Mouse (Mus musculus): ENCODE results near the gene Ikzf2. TPM values are rescaled to one million over a fixed set of nuclear protein-coding genes. Genes with fewer than 3 reads are reported as not detected.

The Ikzf2 gene
- polyA plus RNA-seq, 1 experiment: 0.19 TPM

- H3K27me3 ChIP-seq (ENCODE audit: control insufficient read depth, insufficient read depth, low read length): no peaks in the 10 kb centered on the region
- H3K27ac ChIP-seq (ENCODE audit: control insufficient read depth, insufficient read depth, low read depth, low read length): no peak overlapping the region
- H3K4me1 ChIP-seq (ENCODE audit: control insufficient read depth, insufficient read depth, low read length): no peaks in the 10 kb centered on the region
- H3K4me3 ChIP-seq (ENCODE audit: control insufficient read depth, low read depth, low read length): no peak overlapping the region
- H3K36me3 ChIP-seq (ENCODE audit: control insufficient read depth, insufficient read depth, low read length): no peaks in the 10 kb centered on the region
- TF ChIP-seq POLR2A (IDR thresholded peaks at IDR 0.05; ENCODE audit: control insufficient read depth, low read depth, low read length) (no peak), CTCF (IDR thresholded peaks at IDR 0.05; ENCODE audit: control insufficient read depth, insufficient read depth, insufficient replicate concordance, low read depth, low read length) (no peak)
Observed at GRCm38 (mm10) chr1:69498862-69499306, 188.2 kb downstream of the Ikzf2 start.

- no peak overlapping the region for H3K4me3 ChIP-seq (ENCODE audit: control insufficient read depth, low read depth, low read length)
- TF ChIP-seq POLR2A (IDR thresholded peaks at IDR 0.05; ENCODE audit: control insufficient read depth, low read depth, low read length): no peak
- no peak for TF ChIP-seq CTCF (IDR thresholded peaks at IDR 0.05; ENCODE audit: control insufficient read depth, insufficient read depth, insufficient replicate concordance, low read depth, low read length)
Observed at GRCm38 (mm10) chr1:69496055-69496454, 191.0 kb downstream of the Ikzf2 start.

GRCm38 (mm10) chr1:69493309-69494047, 193.6 kb downstream of the Ikzf2 start:
- Histone ChIP-seq H3K4me3 (ENCODE audit: control insufficient read depth, low read depth, low read length) (no peak overlapping the region), H3K27me3 (ENCODE audit: control insufficient read depth, insufficient read depth, low read length) (no peaks in the 10 kb centered on the region), H3K36me3 (ENCODE audit: control insufficient read depth, insufficient read depth, low read length) (no peaks in the 10 kb centered on the region), H3K4me1 (ENCODE audit: control insufficient read depth, insufficient read depth, low read length) (no peaks in the 10 kb centered on the region), H3K27ac (ENCODE audit: control insufficient read depth, insufficient read depth, low read depth, low read length) (no peak overlapping the region)
- TF ChIP-seq POLR2A (IDR thresholded peaks at IDR 0.05; ENCODE audit: control insufficient read depth, low read depth, low read length) (no peak), CTCF (IDR thresholded peaks at IDR 0.05; ENCODE audit: control insufficient read depth, insufficient read depth, insufficient replicate concordance, low read depth, low read length) (no peak)

More at GRCm38 (mm10) chr1:69496055-69496454, 191.0 kb downstream of the Ikzf2 start:
- Histone ChIP-seq H3K27me3 (ENCODE audit: control insufficient read depth, insufficient read depth, low read length) (no peaks in the 10 kb centered on the region), H3K4me1 (ENCODE audit: control insufficient read depth, insufficient read depth, low read length) (no peaks in the 10 kb centered on the region), H3K36me3 (ENCODE audit: control insufficient read depth, insufficient read depth, low read length) (no peaks in the 10 kb centered on the region), H3K27ac (ENCODE audit: control insufficient read depth, insufficient read depth, low read depth, low read length) (no peak overlapping the region)

- H3K27me3 ChIP-seq (ENCODE audit: control insufficient read depth, insufficient read depth, low read length): no peaks in the 10 kb centered on the region
- no peaks in the 10 kb centered on the region for H3K4me1 ChIP-seq (ENCODE audit: control insufficient read depth, insufficient read depth, low read length)
- TF ChIP-seq POLR2A (IDR thresholded peaks at IDR 0.05; ENCODE audit: control insufficient read depth, low read depth, low read length): no peak
- no peak for TF ChIP-seq CTCF (IDR thresholded peaks at IDR 0.05; ENCODE audit: control insufficient read depth, insufficient read depth, insufficient replicate concordance, low read depth, low read length)
- H3K4me3 ChIP-seq (ENCODE audit: control insufficient read depth, low read depth, low read length): no peak overlapping the region
- H3K36me3 ChIP-seq (ENCODE audit: control insufficient read depth, insufficient read depth, low read length): no peaks in the 10 kb centered on the region
- no peak overlapping the region for H3K27ac ChIP-seq (ENCODE audit: control insufficient read depth, insufficient read depth, low read depth, low read length)
Observed at GRCm38 (mm10) chr1:69492013-69492412, 195.0 kb downstream of the Ikzf2 start.

GRCm38 (mm10) chr1:69489026-69489425, 198.0 kb downstream of the Ikzf2 start:
- TF ChIP-seq POLR2A (IDR thresholded peaks at IDR 0.05; ENCODE audit: control insufficient read depth, low read depth, low read length) (no peak), CTCF (IDR thresholded peaks at IDR 0.05; ENCODE audit: control insufficient read depth, insufficient read depth, insufficient replicate concordance, low read depth, low read length) (no peak)
- Histone ChIP-seq H3K27ac (ENCODE audit: control insufficient read depth, insufficient read depth, low read depth, low read length) (no peak overlapping the region), H3K4me1 (ENCODE audit: control insufficient read depth, insufficient read depth, low read length) (no peaks in the 10 kb centered on the region), H3K36me3 (ENCODE audit: control insufficient read depth, insufficient read depth, low read length) (no peaks in the 10 kb centered on the region), H3K27me3 (ENCODE audit: control insufficient read depth, insufficient read depth, low read length) (no peaks in the 10 kb centered on the region), H3K4me3 (ENCODE audit: control insufficient read depth, low read depth, low read length) (no peak overlapping the region)

- H3K36me3 ChIP-seq (ENCODE audit: control insufficient read depth, insufficient read depth, low read length): no peaks in the 10 kb centered on the region
- H3K4me3 ChIP-seq (ENCODE audit: control insufficient read depth, low read depth, low read length): no peak overlapping the region
- H3K4me1 ChIP-seq (ENCODE audit: control insufficient read depth, insufficient read depth, low read length): no peaks in the 10 kb centered on the region
- no peak overlapping the region for H3K27ac ChIP-seq (ENCODE audit: control insufficient read depth, insufficient read depth, low read depth, low read length)
- H3K27me3 ChIP-seq (ENCODE audit: control insufficient read depth, insufficient read depth, low read length): no peaks in the 10 kb centered on the region
- TF ChIP-seq POLR2A (IDR thresholded peaks at IDR 0.05; ENCODE audit: control insufficient read depth, low read depth, low read length) (no peak), CTCF (IDR thresholded peaks at IDR 0.05; ENCODE audit: control insufficient read depth, insufficient read depth, insufficient replicate concordance, low read depth, low read length) (no peak)
Observed at GRCm38 (mm10) chr1:69488625-69489024, 198.4 kb downstream of the Ikzf2 start.

Other genes starting within 250 kb of the Ikzf2 start
- 114 and 117 TPM in 2 replicates for gene Spag16, start 139.7 kb upstream of the Ikzf2 start, polyA plus RNA-seq (2012; rRNA removed)